19 mouse cellular contexts compared by ENCODE assay signal in the genomic region with DNA sequence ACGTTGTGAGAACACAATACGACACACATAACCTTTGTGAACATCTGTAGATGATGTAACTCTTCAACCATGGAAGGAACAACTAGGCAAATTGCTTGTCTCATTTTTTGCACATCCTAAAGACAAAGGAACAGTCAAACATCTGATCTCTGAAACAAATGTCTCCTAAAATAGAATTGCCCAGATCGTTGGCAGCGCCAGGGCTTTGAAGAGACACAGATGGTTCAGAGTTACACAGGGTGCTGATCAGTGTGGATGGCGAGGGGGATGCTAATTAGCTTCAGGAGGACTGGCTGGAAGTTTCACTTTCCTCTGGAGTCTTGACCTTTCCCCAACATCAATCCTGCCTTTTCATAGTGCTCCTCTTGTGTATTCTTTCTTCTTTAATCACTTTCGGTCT.
A peak's percentile ranks its signal among the peaks of the same experiment; 100 is the strongest.
DNase-seq lines count a peak whose midpoint lies in the region.
"Had no signal": no experiment of that assay in that cellular context is flagged by ENCODE, and none has a peak within 500 bp of the region (broad histone marks: within the 10 kb centered on the region; RNA-seq: fewer than 3 reads in every experiment).

No protein-coding gene starts in this region.

- intact Hi-C loops in left cerebral cortex, postnatal 10 days (cut with DNase I): no loop called here

- DNase-seq in cerebellum, postnatal 10 days: peak; percentile 2 to 18
- no peak for DNase-seq in cerebellum, adult 11 months
- DNase-seq in left cerebral cortex, adult 11 months (ENCODE audit: low spot score): peak; percentile 12
- no peak for DNase-seq in left cerebral cortex, postnatal 10 days (ENCODE audit: extremely low spot score in 1 of 2, low spot score in 2 of 2)
- DNase-seq in layer of hippocampus, adult 9-10 months (ENCODE audit: low spot score): peak; percentile 41
- peak; percentile 48 for DNase-seq in telencephalon, adult 2 months (ENCODE audit: low read depth, low spot score)
- DNase-seq in thymus, postnatal 36 days: no peak
- DNase-seq in gastrocnemius, postnatal 25 days: no peak
- DNase-seq: adrenal gland, postnatal 14 days; cerebellum, adult 18-20 months; forebrain, postnatal 0 days; gastrocnemius, postnatal 14 days; heart, adult 2 months; kidney, adult 9 months; kidney, postnatal 25 days; liver, embryonic 13.5 days; lung, adult 18-20 months; right cerebral cortex, postnatal 14 days; thymus, postnatal 14 days had no signal

Comparison
In these comparisons a context has a peak if more than half of its experiments do, and no peak if none do; other contexts are left out.
1. DNase-seq: peak in cerebellum, postnatal 10 days (2 of 2), left cerebral cortex, adult 11 months (single experiment), layer of hippocampus, adult 9-10 months (single experiment) and telencephalon, adult 2 months (single experiment); none in cerebellum, adult 11 months (single experiment), left cerebral cortex, postnatal 10 days (0 of 2), thymus, postnatal 36 days (0 of 2) and gastrocnemius, postnatal 25 days (single experiment).